Mouse (Mus musculus): ENCODE measurements at regions not wholly inside any gene's neighbourhood (a gene's known extent, or its start where the extent isn't known, plus 50 kb on each side); places are given as distances from the start of the nearest gene placed in this dataset.

DNA sequence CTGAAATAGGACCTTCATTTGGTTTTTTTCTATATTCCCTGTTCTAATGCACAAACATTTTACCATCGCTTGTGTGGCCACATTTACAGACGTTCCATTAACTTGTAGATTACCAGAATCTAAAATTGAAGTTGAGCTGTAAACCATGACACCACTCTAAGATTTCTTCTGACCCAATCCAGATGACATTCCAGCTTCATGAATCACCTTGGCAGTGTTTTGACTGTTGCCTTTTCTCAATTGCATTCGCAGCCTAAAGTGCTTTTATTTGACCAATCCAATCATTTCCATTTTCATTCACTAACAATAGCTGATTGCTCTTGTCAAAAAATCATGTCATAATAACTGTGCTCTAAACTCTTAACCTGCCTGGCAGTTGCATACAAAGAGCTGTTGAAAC lies 144.8 kb downstream of the Mdfic start:
- in situ Hi-C loops (cut with MboI, MseI), result no loop called here

DNA sequence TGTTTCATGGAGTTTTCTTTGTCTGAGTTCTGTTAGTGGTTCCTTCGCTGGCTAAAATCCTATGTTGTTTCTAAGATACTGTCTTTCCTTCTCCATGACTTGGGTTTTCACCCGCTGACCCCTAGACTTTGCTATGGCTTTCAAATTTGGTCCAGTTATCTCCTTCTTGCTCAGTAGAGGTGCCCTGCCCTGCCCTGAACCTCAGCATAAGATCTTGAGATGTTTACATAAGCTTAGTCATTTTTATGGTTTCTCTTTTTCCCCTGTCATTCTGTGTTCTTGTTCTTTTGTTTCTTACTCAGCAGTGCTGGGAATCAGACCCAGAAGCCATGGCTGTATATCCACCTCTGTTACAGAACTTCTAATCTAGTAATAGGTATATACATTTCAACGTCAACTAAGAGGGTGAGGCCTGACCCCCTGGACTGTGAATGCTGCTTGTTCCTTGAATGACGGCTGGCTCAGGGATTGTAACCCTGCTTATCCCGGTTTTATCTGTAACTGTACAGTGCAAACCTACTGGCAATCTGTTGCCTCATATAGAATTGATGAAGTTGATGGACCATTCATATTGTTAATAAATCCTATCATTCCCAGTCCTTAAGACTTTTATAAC lies 161.9 kb downstream of the Mdfic start:
- in situ Hi-C loops (cut with MboI, MseI), result loop anchor here in 1 of 2 experiments (10.0 kb wide), 1 partner anchor 528 kb away; no protein-coding TSS in a partner anchor

DNA sequence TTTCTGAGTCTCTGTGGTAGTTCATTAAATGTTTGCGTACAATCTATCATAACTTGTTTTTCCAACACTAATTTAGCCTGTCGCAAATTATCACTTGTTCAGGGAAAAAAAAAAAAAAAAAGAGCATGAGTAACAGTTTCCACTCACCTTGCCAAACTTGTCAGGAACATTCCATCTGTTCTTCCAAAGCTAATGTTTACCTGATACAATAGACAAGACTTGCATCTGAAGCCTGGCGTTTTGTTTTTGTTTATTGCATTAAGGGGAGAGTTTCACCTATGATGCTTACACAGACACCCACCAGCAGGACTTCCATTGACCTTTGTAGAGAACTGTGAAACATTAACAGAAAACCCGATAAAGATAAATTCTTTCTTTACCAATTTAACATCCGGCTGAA lies 172.6 kb downstream of the Mdfic start:
- in situ Hi-C loops (cut with MboI, MseI), result no loop called here

DNA sequence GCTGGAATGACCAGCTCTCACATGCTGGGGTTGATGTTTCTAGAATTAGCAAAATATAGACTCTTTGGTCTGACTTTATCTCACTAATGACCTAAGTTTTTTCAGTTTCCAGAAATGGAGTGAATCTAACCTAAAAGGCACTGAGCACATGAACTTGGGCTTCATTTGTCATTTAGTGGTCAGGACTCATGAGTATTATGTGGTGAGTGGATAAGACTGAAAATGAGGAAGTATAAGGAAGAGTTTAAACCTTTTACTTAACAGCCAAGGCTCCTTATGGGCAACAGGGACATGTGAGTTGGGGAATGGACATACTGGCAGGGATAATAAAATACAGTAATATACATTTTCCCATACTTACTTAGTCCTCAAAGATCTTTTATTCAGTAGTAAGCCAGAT lies 180.0 kb downstream of the Mdfic start:
- in situ Hi-C loops (cut with MboI, MseI), result no loop called here

DNA sequence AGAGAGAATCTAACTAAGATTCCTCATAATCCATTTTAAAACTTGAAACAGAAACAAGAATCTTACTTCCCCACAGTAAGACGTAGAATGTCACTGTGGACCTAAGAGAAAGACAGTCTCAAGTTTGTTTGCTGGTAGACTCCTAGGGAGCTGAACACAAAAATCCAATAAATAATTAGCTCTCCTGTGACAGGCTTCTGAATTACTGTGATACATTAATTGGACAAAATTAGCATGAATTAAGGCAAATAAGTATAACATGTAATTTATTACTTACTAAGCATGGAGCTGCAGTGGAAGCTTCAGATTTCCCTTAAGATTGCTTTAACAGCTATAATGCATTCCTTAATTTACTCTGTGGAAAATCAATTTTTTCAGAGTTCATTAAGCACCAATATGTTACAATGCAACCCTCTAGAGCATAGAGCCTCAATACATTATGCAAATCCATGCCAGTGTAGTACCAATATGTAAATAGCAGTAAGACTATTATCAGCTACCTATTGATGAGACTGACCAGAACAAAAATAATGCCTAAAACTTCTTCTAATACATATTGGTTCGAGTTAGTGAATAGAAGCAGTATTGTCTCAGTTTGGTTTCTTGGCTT lies 182.3 kb downstream of the Mdfic start:
- in situ Hi-C loops (cut with MboI, MseI), result no loop called here

DNA sequence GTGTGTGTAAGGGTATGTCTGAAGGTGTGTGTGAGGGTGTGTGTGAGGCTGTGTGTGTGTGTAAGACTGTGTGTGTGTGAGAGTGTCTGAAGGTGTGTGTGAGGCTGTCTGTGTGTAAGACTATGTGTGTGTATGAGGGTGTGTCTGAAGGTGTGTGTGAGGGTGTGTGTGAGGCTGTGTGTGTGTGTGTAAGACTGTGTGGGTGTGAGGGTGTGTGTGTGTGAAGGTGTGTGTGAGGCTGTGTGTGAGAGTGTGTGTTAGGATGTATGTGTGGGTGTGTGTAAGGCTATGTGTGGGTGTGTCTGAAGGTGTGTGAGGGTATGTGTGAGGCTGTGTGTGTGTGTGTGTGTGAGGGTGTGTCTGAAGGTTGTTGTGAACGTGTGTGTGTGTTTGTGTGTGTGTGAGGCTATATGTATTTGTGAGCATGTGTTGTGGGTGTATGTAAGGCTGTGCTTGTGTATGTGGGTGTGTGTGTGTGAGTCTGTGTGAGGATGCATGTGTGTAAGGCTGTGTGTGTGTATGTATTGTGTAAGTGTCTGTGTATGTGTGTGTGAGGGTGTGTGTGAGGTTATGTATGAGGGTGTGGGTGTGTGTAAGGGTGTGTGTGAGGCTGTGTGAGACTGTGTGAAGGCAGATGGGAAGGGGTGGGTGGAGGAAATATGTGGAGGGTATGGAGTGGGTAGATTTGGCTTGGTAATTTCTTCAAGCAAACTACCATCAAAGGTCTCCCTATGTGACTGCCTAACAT lies 190.1 kb downstream of the Mdfic start:
- in situ Hi-C loops (cut with MboI, MseI), result no loop called here

DNA sequence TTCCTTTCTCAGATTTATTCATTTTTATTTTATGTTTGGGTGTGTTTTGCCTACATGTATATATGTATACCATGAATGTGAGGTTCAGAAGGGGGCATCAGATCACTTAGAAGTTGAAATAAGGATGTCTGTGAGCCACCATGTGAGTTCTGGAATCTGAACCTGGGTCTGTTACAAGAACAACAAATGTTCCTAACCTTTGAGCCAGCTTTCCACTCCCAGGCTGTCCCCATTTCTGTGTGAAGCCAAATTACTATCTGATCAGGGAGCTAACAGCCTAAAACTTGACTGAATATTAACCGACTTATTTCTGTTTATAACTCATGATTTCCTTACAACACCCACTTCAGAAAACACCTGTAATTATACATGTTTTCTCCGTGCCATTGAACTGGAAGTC lies 209.2 kb downstream of the Mdfic start:
- in situ Hi-C loops (cut with MboI, MseI), result loop anchor here in 1 of 2 experiments (10.0 kb wide), 1 partner anchor 435 kb away; no protein-coding TSS in a partner anchor

DNA sequence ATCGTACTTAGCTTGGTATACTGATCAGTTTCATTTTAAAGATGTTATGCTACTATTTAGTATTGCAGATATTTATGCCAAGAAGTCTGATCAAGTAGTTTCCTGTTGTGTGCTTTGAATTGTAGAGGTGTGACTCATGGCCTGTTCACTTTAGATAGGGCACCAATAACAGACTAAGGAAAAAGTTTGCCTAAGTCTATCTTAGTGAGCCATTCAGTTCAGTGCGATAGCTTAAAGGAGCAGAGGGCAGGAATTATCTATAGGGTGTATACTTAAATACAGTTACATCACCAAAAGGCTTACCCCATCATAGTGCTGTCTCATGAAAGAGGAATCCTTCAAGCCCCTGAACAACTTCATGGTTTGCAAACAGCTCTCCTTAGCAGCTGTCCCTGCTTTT lies 229.8 kb downstream of the Mdfic start:
- in situ Hi-C loops (cut with MboI, MseI), result no loop called here

DNA sequence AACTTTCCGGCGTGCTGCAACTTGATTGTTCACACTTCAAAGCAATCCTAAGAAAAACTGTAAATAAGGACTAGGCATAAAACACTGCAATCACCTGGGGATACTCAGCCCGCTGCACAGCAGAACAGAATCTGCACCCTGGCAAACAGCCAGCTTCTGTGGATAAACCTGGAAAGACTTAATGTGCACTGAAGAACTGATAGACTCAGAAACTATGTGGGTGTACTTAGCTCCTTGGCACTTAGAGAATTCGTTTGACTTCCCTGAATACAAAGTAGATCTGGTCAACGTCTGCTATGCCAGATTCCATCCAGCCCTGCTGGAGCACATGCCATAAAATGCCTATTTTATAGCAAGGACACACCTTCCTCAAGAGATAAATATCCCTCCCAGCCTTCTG lies 266.9 kb downstream of the Mdfic start:
- in situ Hi-C loops (cut with MboI, MseI), result no loop called here

Measured in T-helper 17 cell (primary cell).